Mouse (Mus musculus): ENCODE measurements around the gene Paox.

The Paox gene

DNA sequence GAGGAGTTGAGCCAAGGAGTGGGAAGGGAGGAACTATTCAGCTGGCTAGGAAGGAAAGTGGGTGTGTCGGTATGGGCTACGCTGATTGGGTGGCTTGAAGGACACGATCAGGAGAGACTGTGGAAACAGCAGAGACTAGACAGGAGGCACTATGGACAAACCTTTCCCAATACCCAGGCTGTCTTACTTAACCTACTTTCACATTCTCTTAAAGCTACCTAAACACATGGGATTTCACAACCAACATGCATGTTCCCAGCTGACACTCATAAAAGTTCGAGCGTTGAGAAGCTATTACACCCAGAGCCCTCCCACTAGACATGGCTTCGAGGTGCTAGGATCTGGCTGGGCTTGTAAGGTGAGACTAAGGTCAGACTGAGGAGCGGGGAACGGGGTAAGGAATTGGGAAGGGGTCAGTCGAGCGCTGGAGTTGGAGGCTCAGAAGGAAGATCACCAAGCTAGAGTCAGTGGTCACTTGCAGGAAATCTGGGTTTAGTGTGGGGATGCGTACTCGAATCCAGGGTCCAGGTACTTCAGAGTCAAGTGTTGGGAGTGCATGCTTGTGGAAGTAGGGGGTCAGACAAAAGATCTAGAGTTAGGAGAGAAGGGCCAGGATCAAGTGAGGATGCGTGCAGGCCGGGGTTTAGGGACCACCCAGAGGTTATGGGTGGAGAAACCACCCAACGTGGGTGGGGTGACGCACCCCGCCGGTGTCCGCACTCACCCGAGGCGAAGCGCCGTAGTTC lies at the start of gene Paox:
Gene Paox (plus strand): TSS at position 217 of the 746 bp plus-strand sequence.
- peak; percentile 84 for DNase-seq (ENCODE audit: low read depth, low spot score)

DNA sequence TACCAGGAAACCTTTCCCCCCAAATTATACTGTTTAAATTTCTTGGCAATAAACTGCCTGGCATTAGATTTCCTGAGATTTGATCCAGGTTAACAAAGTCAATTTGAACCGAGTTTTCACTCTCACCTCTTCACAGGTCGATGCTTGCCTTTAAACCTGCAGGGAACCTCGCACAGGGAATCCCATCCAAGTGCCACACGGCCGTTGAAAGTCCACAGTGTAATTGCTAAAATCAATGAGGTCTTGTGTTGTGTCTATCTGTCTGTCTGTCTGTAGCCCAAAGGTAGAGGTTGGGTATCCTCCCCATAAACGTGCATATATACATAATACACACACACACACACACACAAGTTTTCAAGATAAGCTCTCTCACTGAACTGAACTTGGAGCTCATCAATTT lies 48.2 kb upstream of the Paox start:
- no peak for DNase-seq (ENCODE audit: low read depth, low spot score)

DNA sequence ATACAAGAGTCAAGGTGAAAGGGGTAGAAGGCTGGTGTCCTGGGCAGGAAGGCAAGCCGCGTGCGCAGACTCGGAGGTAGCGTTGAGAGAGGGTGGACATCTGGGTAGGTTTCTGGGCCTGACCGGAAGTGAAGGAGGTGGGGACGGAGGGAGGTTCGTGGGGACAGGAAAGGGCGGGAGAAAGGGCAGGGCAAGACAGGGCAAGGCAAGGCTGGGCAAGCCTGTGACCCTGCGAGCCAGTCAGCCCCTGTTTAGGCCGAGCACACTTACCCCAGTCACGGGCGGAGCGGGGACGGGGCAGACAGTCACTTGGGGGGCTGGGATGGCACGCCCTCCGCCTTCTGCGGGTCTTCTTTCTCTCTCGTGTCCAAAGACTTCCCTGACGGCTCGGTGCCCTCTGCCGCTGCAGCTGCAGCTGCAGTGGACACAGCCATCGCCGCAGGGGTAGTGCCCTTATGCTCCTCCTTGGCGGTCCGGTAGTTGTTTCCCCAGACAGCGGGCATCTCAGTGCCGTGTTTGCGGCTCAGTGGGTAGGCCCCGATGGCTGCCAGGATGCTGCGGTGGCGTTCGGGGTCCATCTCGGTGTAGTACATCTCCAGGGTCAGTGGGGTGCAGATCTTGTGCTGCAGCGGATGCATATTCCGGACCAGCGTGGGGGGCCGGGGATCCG lies 45.4 kb upstream of the Paox start:
- no peak for DNase-seq (ENCODE audit: low read depth, low spot score)

GRCm38 (mm10) chr7:140077698-140078097 lies 37.9 kb upstream of the Paox start:
- DNase-seq (ENCODE audit: low read depth, low spot score) = peak; percentile 68

DNA sequence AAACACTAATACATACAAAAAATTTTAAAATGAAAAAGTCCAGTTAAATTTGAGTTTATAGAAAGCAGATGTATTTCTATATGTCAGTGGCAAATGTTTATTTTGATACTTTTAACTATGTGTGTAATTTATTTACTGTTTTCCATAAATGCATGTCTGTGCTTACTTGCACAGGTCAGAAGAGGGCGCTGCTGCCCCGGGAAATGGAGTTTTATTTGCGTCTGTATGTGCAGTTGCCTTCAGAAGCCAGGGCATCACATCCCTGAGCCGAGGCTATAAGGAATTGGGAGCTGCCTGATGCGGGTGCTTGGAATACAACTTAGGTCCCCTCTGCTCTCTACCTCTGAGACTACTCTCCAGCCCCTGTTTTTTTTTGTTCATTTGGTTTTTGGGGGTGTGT lies 36.9 kb upstream of the Paox start:
- peak; percentile 86 for DNase-seq (ENCODE audit: low read depth, low spot score)

- peak; percentile 91 for DNase-seq (ENCODE audit: low read depth, low spot score)
These were observed 35.0 kb upstream of the Paox start for GRCm38 (mm10) chr7:140080503-140081156.

DNA sequence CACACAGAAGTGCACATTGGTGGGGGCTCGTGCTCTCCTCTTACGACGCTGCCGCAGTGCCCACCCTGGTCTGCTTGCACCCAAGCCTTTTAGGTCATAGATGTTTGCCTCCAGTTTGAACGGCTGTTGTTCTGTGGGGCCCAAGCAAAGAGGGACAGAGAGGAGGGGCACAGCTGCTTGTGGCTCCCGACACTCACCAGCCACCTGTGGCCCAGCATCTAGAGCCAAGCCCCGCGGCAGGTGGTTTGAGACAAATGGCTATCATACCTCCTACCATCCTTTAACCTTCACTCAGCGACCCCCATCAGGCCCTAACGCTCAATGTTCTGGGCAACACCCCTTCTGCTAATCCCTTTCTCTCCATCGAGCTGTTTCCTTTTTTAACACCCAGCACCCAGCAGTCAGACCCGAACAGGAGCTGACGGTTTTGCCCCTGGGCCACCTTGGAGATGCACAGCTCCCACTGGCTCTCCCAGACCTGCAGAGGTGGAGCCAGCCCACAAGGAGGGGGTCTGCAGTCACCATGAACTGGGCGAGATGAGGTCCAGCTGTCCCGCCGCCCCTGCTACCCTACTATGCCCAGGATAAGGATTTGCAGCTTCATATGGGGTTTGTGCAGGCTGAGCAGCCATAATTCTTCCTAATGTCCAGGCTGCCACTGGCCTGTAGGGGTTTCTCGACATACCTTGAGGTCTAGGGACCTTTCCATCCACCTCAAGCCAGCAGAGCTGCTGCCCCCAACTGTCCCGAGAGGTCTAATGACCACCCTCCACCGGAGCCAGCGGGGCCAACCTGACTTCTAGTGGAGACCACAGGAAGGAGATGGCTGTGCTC lies 34.0 kb upstream of the Paox start:
- no peak for DNase-seq (ENCODE audit: low read depth, low spot score)

DNA sequence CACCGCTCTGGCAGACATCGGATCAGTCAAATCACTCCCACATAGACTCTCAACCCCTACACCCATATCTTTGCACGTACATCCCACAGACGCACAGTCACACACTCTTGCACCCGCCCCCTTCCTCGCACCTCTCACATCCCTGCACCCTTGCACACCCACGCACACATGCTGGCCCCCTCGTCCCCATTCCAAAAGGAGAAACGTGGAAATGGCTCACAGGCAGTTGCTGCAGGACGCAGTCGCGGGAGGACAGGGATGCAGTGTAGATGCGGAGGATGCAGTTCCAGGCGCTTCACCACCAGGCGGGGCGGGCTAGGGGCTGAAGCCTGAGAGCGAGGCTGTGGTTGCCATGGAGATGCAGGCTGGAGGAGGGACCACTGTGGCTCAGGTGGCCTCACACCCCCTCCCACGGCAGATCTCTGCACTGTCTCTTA lies 33.3 kb upstream of the Paox start, which contains the start of gene Caly:
Gene Caly (minus strand): TSS at position 307 of the 437 bp plus-strand sequence.
- peak; percentile 88 for DNase-seq (ENCODE audit: low read depth, low spot score)

DNA sequence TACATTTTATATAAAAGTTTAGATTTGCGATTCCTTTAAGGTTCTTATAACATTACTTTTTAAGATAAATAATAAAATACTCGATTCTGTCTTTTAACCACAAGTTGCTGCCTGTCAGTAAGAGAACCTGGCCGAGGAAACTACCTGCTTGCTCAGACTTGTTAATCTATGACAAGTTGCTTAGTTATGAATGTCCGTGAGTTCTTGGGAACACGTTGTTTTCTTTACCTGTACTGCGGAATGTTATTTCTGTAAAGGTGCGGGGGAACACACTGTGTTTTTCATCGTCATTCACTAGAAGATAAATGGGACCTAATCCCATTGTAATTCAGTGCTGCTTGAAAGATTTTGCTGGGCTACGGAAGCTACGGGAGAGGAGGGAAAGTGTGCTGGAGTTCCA lies 25.0 kb upstream of the Paox start:
- no peak for DNase-seq (ENCODE audit: low read depth, low spot score)

DNA sequence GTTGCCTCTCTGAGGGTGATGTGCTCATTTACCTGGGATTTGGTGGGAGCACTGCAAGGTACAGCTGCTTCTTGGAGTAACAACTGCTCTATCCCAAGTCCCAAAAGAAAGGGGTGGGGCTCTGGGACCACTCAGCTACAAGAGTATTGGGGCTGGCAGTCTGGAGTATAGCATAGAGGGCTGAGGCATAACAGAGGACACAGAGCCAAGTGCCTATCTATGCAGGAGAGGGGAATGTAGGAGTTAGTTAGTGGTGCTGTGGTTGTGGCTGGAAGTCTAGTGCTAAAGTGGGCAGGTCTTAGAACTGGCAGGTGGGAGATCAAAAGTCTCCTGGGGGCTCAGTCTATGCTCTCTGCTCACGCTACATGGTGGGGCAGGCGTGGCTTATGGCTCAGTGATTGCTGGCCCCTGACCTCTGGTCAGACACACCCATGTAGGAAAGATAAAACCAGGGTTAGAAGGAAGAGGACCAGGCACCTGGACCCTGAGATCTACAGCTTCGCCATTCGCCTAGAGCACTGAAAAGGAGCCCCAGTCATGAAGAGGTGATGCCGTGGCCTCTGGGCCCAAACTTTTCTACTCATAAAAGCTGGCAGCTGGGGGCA lies 22.6 kb upstream of the Paox start, which contains the start of gene Prap1:
Gene Prap1 (plus strand): TSS at position 472 of the 605 bp plus-strand sequence.
- DNase-seq (ENCODE audit: low read depth, low spot score) = no peak

DNA sequence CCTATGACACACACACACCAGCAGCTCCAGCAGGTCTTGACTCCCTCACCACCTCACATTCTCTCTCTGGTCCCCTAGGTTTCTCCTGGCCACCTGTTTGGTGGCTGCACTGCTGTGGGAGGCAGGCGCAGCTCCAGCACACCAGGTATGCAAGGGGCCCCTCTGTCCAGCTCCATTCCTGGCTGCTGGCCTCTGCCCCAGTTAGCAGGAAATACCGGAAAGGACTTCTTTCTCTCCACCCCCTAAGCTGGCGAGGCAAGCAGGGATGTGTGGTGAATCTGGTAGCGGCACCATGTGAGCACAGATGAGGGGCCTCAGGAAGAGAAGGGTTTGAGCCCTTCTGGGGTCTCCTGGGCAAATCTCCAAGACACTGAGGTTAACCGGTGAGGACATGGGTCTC lies 20.6 kb upstream of the Paox start:
- DNase-seq (ENCODE audit: low read depth, low spot score) = no peak

- DNase-seq (ENCODE audit: low read depth, low spot score) = no peak
These were observed 20.0 kb upstream of the Paox start for GRCm38 (mm10) chr7:140095556-140095955.

GRCm38 (mm10) chr7:140096055-140096454 lies 19.5 kb upstream of the Paox start:
- no peak for DNase-seq (ENCODE audit: low read depth, low spot score)

GRCm38 (mm10) chr7:140098466-140098865 lies 17.1 kb upstream of the Paox start:
- no peak for DNase-seq (ENCODE audit: low read depth, low spot score)

GRCm38 (mm10) chr7:140101498-140101897 lies 14.1 kb upstream of the Paox start:
- no peak for DNase-seq (ENCODE audit: low read depth, low spot score)

DNA sequence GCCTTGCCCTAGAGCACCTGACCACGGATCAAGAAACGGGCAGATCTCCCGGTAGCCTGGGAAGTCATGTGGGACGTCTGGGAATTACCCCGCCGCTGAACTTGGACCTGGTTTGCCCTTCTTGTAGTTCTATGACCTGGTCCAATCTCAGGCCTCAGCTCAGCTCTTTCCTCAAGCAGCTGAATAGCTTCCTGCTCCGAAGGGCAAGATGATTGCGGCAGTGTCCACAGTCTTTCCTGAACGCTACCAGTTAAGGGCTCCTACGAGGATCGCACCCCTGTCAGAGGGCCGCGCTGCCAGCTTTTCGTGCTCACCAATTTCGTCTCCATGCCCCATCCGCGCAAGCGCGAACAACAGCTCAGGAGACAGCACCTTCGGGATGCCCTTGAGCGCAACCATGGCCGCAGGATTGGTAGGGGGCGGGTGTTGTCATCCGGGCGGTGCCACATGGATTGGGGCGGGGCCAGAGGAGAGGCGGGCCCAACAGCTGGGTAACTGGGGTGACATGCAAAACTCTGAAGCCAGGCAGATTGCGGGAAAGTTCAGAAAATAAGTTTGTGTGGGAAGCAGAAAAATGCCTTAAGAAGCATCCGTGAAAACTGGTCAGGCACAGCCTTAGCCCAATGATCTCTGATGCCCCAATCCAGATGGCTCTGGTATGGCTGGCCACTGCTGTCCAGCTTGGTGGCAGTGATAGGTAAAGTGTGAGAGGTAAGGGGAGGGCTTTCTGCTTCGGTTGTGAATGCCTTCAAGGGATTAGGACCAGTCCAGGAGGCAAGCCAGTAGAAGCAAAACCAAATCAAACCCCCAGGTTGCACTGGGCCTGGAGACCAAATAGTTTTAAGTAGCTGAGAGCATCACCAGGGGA lies 13.4 kb upstream of the Paox start, which contains the start of gene Fuom:
Gene Fuom (minus strand): TSS at position 449 of the 868 bp plus-strand sequence.
- DNase-seq (ENCODE audit: low read depth, low spot score) = peak; percentile 95

GRCm38 (mm10) chr7:140104009-140104408 lies 11.6 kb upstream of the Paox start:
- no peak for DNase-seq (ENCODE audit: low read depth, low spot score)

GRCm38 (mm10) chr7:140111943-140112342 lies 3.7 kb upstream of the Paox start:
- DNase-seq (ENCODE audit: low read depth, low spot score) = no peak

- peak; percentile 94 for DNase-seq (ENCODE audit: low read depth, low spot score)
These were observed 893 bp downstream of the Paox start, which contains the start of gene Echs1 for GRCm38 (mm10) chr7:140116329-140117054. TSS of gene Echs1 (minus strand) at chr7:140116476.
